Mouse (Mus musculus) limb, embryonic 15.5 days (tissue): ENCODE data around the gene Tns2. TPM values are rescaled to one million over a fixed set of nuclear protein-coding genes. Genes with fewer than 3 reads are reported as not detected.

ENCODE experiments used
- ATAC-seq: fragments of 200-750 bp; cut with Nextera tagmentation; 2 replicates; pipeline ENCODE4 v1.8.0; 2017; ENCODE audit warnings: low read depth, moderate TSS enrichment; ENCODE audit not compliant: insufficient number of reproducible peaks, low FRiP score, low TSS enrichment
- H3K27ac ChIP-seq: fragments of 300-500 bp; sonication (generic); 2 replicates; pipeline ENCODE4 v1.5.1; 2015; ENCODE audit warnings: moderate library complexity, mild to moderate bottlenecking, inconsistent platforms
- H3K27me3 ChIP-seq: fragments of 300-500 bp; sonication (generic); 2 replicates; pipeline ENCODE4 v1.6.1; 2015; ENCODE audit warnings: inconsistent platforms
- H3K36me3 ChIP-seq: fragments of 300-500 bp; sonication (generic); 2 replicates; pipeline ENCODE4 v1.6.1; 2015; ENCODE audit warnings: inconsistent platforms
- H3K4me1 ChIP-seq: fragments of 300-500 bp; sonication (generic); 2 replicates; pipeline ENCODE4 v1.6.1; 2015; ENCODE audit warnings: inconsistent platforms
- H3K4me2 ChIP-seq: fragments of 300-500 bp; sonication (generic); 2 replicates; pipeline ENCODE4 v1.6.1; 2015; ENCODE audit warnings: mild to moderate bottlenecking, inconsistent platforms
- H3K4me3 ChIP-seq: fragments of 300-500 bp; sonication (generic); 2 replicates; pipeline ENCODE4 v1.5.1; 2015; ENCODE audit warnings: mild to moderate bottlenecking, inconsistent platforms
- H3K9ac ChIP-seq: fragments of 300-500 bp; sonication (generic); 2 replicates; pipeline ENCODE4 v1.6.1; 2015; ENCODE audit warnings: inconsistent platforms
- H3K9me3 ChIP-seq: fragments of 300-500 bp; sonication (generic); 2 replicates; pipeline ENCODE4 v1.6.1; 2016; ENCODE audit warnings: inconsistent platforms
- WGBS: fragments of 180-500 bp; shearing (Covaris S2); methylation state at CpG from one replicate; pipeline ENCODE4 v1.1.7; 2015; 5-methylcytosine and 5-hydroxymethylcytosine counted together
- polyA plus RNA-seq: library from polyadenylated mRNA; unstranded; fragments of >200 nt; fragmentation: Nextera tagmentation; extraction: Ambion mirVana; gene quantifications from 2 replicates; pipeline ENCODE4 v1.2.1, GENCODE M21; 2015

Gene Tns2
- 47.5 and 48.6 TPM in 2 replicates for polyA plus RNA-seq

DNA sequence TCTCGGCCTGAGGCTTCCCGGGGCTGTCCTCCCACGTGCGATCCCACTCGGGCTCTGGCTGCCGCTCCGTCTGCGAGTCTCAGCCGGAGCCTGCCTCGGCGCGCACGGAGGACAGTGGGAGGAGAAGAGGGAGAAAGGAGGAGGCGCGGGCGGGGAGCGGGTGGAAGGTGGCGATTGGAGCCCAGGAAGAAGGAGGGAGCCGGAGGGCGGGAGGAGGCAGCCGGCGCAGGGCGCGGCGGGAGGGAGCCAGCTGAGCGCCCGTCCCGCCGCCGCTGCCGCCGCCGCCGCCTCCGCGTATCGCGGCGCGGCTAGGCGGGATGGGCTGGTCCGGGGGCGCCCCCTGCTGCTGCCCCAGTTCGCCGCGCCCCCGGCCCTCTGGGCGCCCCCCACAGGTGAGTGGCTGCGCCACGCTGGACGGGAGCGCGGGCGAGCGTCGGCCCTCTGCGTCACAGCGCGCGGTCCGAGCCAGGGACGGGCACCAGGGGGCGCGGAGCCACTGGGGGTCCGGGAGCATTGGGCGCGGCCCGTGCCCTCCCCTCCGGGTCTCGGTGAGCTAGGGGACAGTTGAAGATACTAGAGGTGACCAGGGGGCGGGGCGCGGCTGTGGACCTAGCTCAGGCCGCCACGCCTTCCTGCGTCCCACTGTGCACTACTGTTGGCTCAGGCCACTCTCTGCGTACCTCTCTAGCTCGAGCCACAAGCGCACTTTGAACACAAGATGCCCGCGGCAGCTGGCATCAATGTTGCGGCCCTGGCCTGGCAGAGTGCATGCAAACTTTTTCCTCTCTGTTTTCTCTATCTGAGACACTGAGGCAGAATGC, at the start of gene Tns2:
Gene Tns2, plus strand, starts transcription at position 253 of the 821 bp plus-strand sequence.
- under 1% methylated on average over 74 of the region's 82 CpGs for WGBS

DNA sequence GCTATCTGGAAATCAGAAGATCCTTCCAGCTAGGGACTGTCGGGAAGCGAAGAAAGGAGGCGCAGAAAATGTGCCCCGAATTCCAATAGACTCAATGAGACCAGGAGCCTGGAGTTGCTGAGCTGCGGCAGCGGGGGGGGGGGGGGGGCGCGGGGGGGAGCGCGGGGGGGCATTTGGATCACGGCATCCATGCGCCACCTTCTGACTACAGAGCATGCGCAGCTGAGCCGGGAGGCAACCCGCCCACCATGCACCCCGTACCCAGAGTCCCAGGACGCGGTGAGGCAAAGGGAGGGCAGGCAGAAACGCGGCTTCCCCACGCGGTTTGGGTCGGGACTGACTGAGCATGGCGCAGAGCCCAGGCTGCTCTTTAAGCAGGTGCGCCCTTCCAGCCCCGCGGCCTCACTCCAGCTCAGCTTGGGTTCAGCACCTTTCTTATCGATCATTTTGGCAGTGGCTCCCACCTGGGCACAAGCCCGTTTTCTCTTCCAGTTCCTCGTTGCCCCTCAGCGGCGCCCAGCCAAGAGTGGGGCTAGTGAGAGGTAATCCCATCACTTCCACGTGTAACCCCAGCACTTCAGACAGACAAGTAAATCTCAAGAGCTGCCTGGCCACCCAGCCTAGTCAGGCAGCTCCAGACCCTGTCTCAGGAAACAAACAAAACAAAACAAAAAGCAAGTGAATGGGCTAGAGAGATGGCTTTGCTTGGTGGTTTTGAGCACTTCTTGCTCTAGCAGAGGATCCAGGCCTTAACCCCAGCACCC, 48.1 kb upstream of the Tns2 start:
- ATAC-seq = peak; percentile 58; the same call in 1 of the 2 replicates
- Histone ChIP-seq H3K4me2 (peak overlapping the region; percentile 84), H3K9ac (peak overlapping the region; percentile 15; the same call in 1 of the 2 replicates), H3K4me1 (peaks cover 8% of the 10 kb centered on the region; the same call in 1 of the 2 replicates), H3K36me3 (no peaks in the 10 kb centered on the region), H3K4me3 (peak overlapping the region; percentile 46), H3K27me3 (no peaks in the 10 kb centered on the region), H3K9me3 (no peaks in the 10 kb centered on the region), H3K27ac (0 out of 2 replicates have a peak overlapping the region, but pooled peaks have one; percentile 5)
- 1% methylated on average over 31 of the region's 33 CpGs for WGBS

More for the DNA sequence above, at the start of gene Tns2:
- H3K9ac ChIP-seq = peak within 1 kb of the TSS; percentile 65
- peak; percentile 70 for ATAC-seq
- no peaks in the 10 kb centered on the region for H3K9me3 ChIP-seq
- H3K27ac ChIP-seq = peak within 1 kb of the TSS; percentile 99
- peaks cover 24% of the 10 kb centered on the region for H3K36me3 ChIP-seq
- peak within 1 kb of the TSS; percentile 57 for H3K4me3 ChIP-seq
- H3K27me3 ChIP-seq = no peaks in the 10 kb centered on the region
- H3K4me1 ChIP-seq = peaks cover 75% of the 10 kb centered on the region
- H3K4me2 ChIP-seq = peak within 1 kb of the TSS; percentile 67

DNA sequence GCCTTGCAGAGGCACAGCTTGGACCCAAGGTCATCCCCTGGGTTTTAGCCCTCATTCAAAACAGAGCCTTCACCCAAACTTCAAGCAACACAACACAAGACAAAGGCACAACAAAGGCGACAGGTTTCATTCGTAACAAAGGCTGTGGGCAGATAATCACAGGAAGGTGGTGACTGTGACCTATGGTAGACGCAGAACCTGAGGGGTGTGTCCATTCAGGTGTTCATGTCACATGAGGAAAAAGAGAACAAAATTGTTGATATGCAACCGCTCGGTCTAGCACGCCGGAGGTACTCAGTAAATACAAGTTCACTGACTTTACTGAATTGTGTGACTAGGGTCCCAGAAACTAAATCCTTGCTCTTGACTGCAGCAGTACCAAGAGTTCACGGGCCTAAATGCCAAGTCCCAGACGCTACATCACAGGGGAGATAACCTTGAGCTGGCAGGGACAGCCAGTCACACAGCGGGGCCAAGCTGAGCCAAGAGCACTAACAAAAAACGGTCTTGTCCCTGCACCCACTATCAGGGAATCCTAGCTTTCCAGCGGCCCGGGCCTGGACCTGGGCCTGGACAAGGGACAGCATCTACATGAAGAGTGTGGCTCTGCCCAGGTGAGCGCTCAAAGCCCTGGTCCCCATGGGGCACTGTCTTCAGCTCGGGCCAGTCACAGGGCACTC, 43.6 kb upstream of the Tns2 start:
- no peak for ATAC-seq
- H3K4me2 ChIP-seq = no peak overlapping the region
- no peaks in the 10 kb centered on the region for H3K9me3 ChIP-seq
- H3K9ac ChIP-seq = no peak overlapping the region
- 89% methylated on average over 15 of the region's 15 CpGs for WGBS
- peaks cover 7% of the 10 kb centered on the region; the same call in 1 of the 2 replicates for H3K4me1 ChIP-seq
- H3K36me3 ChIP-seq = no peaks in the 10 kb centered on the region
- no peak overlapping the region for H3K27ac ChIP-seq
- no peaks in the 10 kb centered on the region for H3K27me3 ChIP-seq
- H3K4me3 ChIP-seq = no peak overlapping the region

DNA sequence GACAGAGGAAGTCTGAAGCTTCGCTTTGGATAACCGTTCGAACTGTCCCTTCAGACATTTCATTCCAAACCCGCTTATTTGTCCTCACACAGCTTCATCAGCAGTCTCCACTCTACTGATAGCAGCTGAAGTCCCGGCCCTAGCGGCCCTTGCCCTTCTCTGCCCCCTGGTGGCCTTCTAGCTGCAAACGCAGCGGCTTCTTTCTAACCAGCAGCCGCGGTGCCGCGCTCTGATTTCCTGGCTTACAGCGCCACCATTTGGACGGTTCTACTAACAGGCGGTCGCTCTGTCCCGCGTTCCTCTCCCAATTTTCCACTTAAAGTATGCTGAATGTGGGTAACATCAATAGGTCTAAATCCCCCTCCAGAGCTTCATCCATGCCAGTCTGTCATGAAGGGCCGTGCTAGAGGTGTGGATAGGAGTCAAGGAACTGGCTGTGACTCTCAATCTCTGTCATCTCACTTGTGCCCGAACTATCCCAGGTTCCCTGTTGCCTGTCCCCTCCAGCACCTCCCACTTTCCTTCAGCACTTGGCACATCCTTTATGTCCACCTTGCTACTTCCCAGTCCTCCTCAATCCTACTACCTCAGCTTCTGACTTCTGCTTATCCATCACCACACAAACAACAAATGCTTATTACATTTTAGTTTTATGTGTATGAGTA, 34.4 kb upstream of the Tns2 start:
- Histone ChIP-seq H3K27ac (no peak overlapping the region), H3K36me3 (no peaks in the 10 kb centered on the region), H3K4me3 (no peak overlapping the region), H3K4me1 (no peaks in the 10 kb centered on the region; the same call in 1 of the 2 replicates), H3K27me3 (peaks cover 25% of the 10 kb centered on the region), H3K9ac (0 out of 2 replicates have a peak overlapping the region, but pooled peaks have one; percentile 14), H3K9me3 (no peaks in the 10 kb centered on the region), H3K4me2 (no peak overlapping the region)
- 5% methylated on average over 20 of the region's 20 CpGs for whole genome bisulfite sequencing
- peak; percentile 49; the same call in 1 of the 2 replicates for ATAC-seq

DNA sequence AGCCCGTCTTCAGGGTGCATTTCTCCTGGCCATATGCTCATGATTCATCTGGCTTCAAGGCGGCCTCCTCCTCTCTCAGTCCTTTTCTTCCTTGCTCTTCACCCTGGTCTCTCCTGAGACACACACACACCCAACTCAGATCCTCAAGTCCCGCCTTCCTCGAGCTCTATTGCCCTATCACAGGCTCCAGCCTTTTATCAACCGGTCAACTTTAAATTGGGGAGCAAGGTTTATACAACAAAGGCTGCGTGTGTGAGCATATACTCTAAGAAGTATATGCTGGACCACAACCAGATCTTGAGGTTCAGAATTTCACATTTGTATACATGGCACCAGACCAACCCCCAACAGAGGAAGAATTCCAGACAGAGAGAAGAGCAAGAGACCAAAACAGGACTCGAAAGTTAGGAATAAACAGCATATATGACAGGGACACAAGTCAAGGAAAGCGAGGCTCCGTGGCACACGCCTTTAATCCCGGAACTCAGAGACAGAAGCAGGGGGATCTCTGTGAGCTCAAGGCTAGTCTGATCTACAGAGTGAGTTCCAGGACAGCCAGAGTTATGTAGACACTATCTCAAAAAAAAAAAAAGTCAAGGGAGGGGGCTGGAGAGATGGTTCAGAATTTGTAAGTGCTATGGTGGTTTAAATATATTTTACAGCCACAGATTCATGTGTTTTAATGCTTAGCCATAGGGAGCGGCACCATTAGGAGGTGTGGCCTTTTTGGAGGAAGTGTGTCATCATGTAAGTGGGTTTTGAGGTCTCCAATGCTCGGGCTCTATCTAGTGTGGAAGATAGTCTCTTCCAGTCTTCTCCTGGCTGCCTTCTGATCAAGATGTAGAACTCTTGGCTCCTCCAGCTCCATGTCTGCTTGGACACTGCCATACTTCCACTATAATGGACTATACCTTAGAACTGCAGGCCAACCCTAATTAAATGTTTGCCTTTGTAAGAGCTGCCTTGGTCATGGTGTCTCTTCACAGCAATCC, 29.4 kb upstream of the Tns2 start:
- H3K36me3 ChIP-seq = no peaks in the 10 kb centered on the region
- 70% methylated on average over 13 of the region's 13 CpGs for WGBS
- no peak overlapping the region for H3K9ac ChIP-seq
- H3K4me1 ChIP-seq = peaks cover 17% of the 10 kb centered on the region
- H3K4me2 ChIP-seq = no peak overlapping the region
- H3K27ac ChIP-seq = no peak overlapping the region
- H3K27me3 ChIP-seq = peaks cover 25% of the 10 kb centered on the region
- H3K9me3 ChIP-seq = no peaks in the 10 kb centered on the region
- no peak overlapping the region for H3K4me3 ChIP-seq
- no peak for ATAC-seq

DNA sequence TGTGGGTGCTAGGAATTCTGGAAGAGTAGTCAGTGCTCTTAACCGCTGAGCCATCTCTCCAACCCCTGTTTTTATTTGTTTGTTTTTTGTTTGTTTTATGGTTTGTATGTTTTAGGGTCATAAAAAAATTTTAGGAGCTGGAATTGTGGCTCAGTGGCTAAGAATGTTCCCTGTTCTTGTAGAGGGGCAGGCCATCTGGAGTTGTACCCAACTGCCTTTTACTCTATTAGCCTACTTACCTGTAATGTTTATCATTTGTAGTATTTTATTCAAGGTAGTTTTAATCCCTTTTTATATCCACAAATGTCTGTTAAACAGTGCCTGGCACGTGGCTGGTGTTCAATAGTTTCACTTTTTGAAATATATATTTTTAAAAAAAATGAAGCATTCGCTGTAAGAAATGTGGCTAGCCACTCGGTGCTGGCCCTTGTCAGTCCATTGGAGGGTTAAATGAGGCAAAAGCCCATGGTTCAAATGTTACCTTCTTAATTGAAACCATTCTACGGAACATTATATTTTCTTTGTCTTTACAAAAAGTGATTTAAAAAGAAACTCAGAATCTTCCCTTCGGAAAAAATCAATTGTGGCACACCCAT, 27.2 kb upstream of the Tns2 start:
- ATAC-seq = peak; percentile 16; the same call in 1 of the 2 replicates
- Histone ChIP-seq H3K36me3 (no peaks in the 10 kb centered on the region), H3K4me2 (peak overlapping the region; percentile 42), H3K27ac (peak overlapping the region; percentile 97), H3K4me1 (peaks cover 20% of the 10 kb centered on the region), H3K27me3 (0 out of 2 replicates have a peak, but pooled peaks cover 4% of the 10 kb centered on the region), H3K9ac (no peak overlapping the region), H3K4me3 (peak overlapping the region; percentile 98), H3K9me3 (no peaks in the 10 kb centered on the region)
- WGBS = 14% methylated on average over 6 of the region's 6 CpGs

DNA sequence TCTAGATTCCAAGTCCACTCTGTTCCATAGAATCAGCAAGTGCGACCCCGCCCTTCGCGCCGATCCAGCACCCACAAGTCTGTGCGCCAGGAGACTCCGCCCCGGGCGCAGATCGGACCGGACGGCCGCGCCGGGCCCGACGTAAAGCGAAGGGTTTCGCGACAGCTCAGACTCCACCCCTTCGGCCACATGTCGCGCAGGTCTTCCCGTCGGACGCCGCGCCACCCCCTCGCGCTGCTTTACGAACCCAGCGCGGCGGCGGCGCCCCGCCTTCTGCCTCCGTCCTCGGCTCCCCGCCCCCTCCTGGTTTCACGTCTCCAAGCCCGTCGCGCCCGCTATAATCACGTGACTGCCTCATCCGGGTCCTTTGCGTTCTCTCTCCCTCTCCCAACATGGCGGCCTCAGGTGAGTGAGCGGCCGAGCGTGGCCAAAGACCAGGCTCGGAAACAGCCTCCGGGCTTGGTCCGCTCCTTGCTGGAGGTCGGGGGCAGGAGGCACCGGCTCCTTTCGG, 26.6 kb upstream of the Tns2 start, which contains the start of gene Eif4b:
Gene Eif4b, plus strand, starts transcription at position 215 of the 511 bp plus-strand sequence.
- no peaks in the 10 kb centered on the region for H3K36me3 ChIP-seq
- peak within 1 kb of the TSS; percentile 97 for H3K27ac ChIP-seq
- H3K9ac ChIP-seq = peak within 1 kb of the TSS; percentile 96
- H3K4me1 ChIP-seq = peaks cover 20% of the 10 kb centered on the region
- H3K4me3 ChIP-seq = peak within 1 kb of the TSS; percentile 98
- WGBS = under 1% methylated on average over 58 of the region's 58 CpGs
- no peaks in the 10 kb centered on the region for H3K9me3 ChIP-seq
- H3K4me2 ChIP-seq = peak within 1 kb of the TSS; percentile 81
- 0 out of 2 replicates have a peak, but pooled peaks cover 4% of the 10 kb centered on the region for H3K27me3 ChIP-seq
- peak; percentile 94 for ATAC-seq

DNA sequence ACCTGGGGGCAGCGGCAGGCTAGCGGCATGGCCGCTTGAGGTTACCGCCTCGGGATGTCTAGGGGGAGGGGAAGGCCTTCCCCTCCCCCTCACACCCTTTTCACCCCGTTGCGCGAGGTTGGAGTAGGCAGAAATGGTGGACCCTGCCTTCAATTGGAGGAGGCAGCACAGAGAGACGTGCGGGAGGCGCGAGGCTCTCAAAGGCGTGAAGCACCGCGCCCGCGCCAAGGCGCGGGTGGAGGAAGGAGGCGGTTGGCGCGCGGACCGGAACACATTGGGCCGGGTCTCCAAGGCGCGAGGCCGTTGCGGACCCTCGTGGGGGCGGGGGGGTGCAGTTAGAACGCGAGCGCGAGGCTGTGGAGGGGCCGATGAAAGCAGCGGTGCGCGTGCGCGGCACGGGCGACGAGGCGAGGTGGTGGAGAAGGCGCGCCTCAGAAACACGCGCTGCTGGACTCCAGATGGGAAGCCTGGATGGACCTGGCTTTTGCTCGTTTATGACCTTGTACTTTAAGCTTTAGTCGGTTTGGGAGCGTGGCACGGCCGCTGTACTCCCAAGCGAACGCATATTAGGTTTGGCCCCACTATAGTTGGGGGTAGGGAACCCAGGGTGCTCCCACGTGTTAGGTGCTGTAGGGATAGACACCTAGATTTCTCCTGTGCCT, 26.0 kb upstream of the Tns2 start:
- peak overlapping the region; percentile 98 for H3K4me3 ChIP-seq
- peak overlapping the region; percentile 96 for H3K9ac ChIP-seq
- H3K36me3 ChIP-seq = 0 out of 2 replicates have a peak, but pooled peaks cover 5% of the 10 kb centered on the region
- peaks cover 21% of the 10 kb centered on the region for H3K4me1 ChIP-seq
- H3K27me3 ChIP-seq = 0 out of 2 replicates have a peak, but pooled peaks cover 2% of the 10 kb centered on the region
- WGBS = under 1% methylated on average over 49 of the region's 57 CpGs
- peak overlapping the region; percentile 81 for H3K4me2 ChIP-seq
- peak; percentile 49 for ATAC-seq
- peak overlapping the region; percentile 97 for H3K27ac ChIP-seq
- no peaks in the 10 kb centered on the region for H3K9me3 ChIP-seq

DNA sequence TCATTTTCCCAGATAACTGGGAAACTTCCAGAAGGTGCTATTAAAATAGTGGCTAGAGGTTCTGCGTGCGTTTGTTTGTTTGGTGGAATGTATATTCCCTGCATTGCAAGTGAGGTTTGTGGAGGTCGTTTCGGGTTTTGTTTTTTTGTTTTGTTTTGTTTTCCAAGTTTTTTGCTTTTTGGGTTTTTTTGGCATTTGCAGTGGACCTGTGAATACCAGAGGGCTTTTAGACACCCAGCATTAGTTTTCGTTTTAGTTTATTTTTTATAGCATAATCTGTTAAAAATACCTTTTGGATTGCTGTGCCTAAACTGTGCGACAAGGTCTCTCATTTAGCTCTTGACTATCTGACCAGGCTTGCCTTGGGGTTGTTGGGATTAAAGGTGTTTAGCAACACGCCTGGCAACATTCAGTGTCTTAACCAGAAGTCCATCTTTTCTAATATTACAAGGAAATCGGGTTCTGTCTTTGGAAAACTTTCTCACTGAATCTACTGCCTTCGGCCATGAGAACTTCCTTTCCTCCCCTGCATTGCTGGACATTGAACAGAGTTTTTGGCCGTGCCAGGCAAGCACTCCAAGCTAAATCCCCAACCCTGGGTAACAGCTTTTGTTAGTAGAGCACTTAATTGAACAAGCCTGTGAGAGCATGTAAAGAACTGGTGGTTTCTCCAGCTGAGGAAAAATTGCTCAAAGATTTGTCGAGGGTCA, 25.2 kb upstream of the Tns2 start:
- H3K4me1 ChIP-seq = peaks cover 22% of the 10 kb centered on the region
- H3K27me3 ChIP-seq = no peaks in the 10 kb centered on the region
- peak overlapping the region; percentile 98 for H3K4me3 ChIP-seq
- peak overlapping the region; percentile 97 for H3K27ac ChIP-seq
- H3K9me3 ChIP-seq = no peaks in the 10 kb centered on the region
- no peak for ATAC-seq
- WGBS = 8% methylated on average over 11 of the region's 11 CpGs
- H3K9ac ChIP-seq = peak overlapping the region; percentile 96
- 0 out of 2 replicates have a peak, but pooled peaks cover 5% of the 10 kb centered on the region for H3K36me3 ChIP-seq
- H3K4me2 ChIP-seq = peak overlapping the region; percentile 81
